ENCODE assay signal across 6 mouse cellular contexts in genomic region chr9:50408396-50408795, GRCm38 (mm10).
"Had no signal": no experiment of that assay in that cellular context is flagged by ENCODE, and none has a peak within 500 bp of the region (broad histone marks: within the 10 kb centered on the region; RNA-seq: fewer than 3 reads in every experiment).

No protein-coding gene starts in this region.

- ATAC-seq: midbrain, embryonic 13.5 days had no signal

- DNase-seq: kidney, adult 8-10 months; kidney, postnatal 25 days; layer of hippocampus, postnatal 36 days; right cerebral cortex, adult 18-20 months; right cerebral cortex, postnatal 25 days had no signal
